In the genomic region with DNA sequence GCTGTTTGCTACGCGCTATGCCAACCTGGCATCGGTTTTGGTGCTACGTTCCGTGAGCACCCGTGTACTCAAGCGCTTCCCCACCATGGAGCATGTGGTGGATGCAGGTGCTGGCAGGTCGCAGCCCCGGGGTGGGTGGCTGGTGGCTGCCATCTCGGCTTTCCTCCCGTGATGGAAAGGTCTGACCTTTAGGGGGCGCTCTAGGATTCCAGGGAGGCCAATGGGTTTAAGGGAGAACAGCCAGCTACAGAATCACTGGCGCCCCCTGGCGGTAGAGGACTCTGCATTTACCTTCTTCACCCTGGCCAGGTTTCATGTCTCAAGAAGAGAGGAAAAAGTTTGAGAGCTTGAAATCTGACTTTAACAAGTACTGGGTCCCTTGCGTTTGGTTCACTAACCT, we compare ENCODE assay signal across 9 mouse cellular contexts. TPM values are rescaled to one million over a fixed set of nuclear protein-coding genes. Genes with fewer than 3 reads are reported as not detected.
DNase-seq lines count a peak whose midpoint lies in the region; ATAC-seq and TF ChIP-seq lines count a peak whose summit lies in the region.
"Had no signal": no experiment of that assay in that cellular context is flagged by ENCODE, and none has a peak within 500 bp of the region (broad histone marks: within the 10 kb centered on the region; RNA-seq: fewer than 3 reads in every experiment).

No protein-coding gene starts in this region.

- TF ChIP-seq CTCF in G1E (IDR thresholded peaks at IDR 0.05; ENCODE audit: low read depth, low read length): peak; percentile 84
- peak; percentile 98 for TF ChIP-seq CTCF in lung, postnatal 0 days (IDR thresholded peaks at IDR 0.05)

- H3K9ac ChIP-seq in lung, postnatal 0 days (replicated peaks; ENCODE audit: low read depth): no peak overlapping the region
- H3K9ac ChIP-seq: limb, embryonic 13.5 days had no signal

- 27% methylated on average over 15 of the region's 15 CpGs for WGBS in lung, postnatal 0 days

- no peak for TF ChIP-seq EP300 in lung, postnatal 0 days (IDR thresholded peaks at IDR 0.05)

- H3K4me1 ChIP-seq in G1E (ENCODE audit: insufficient read depth, low read depth, low read length): peaks cover 19% of the 10 kb centered on the region
- H3K4me1 ChIP-seq in lung, postnatal 0 days (ENCODE audit: insufficient read depth, low read depth, low read length): no peaks in the 10 kb centered on the region
- H3K4me1 ChIP-seq: limb, embryonic 13.5 days had no signal

- H3K27me3 ChIP-seq in G1E (ENCODE audit: insufficient read depth, low read length): peaks cover 30% of the 10 kb centered on the region
- no peaks in the 10 kb centered on the region for H3K27me3 ChIP-seq in lung, postnatal 0 days (replicated peaks; ENCODE audit: insufficient read depth, low read length)
- H3K27me3 ChIP-seq: limb, embryonic 13.5 days had no signal

- H3K4me3 ChIP-seq in G1E (ENCODE audit: low read depth, low read length): no peak overlapping the region
- H3K4me3 ChIP-seq in lung, postnatal 0 days (ENCODE audit: low read depth, low read length): no peak overlapping the region
- H3K4me3 ChIP-seq: limb, embryonic 13.5 days had no signal

- ATAC-seq in G1E (ENCODE audit: extremely low read depth, insufficient number of reproducible peaks, low FRiP score, poor library complexity, severe bottlenecking): no peak
- peak; percentile 71 for ATAC-seq in lung, postnatal 0 days

- H3K36me3 ChIP-seq in G1E (replicated peaks): peaks cover 35% of the 10 kb centered on the region
- peaks cover 8% of the 10 kb centered on the region; the same call in 1 of the 2 replicates for H3K36me3 ChIP-seq in lung, postnatal 0 days (ENCODE audit: insufficient read depth, low read length)

- H3K9me3 ChIP-seq in G1E (replicated peaks): no peaks in the 10 kb centered on the region
- H3K9me3 ChIP-seq in lung, postnatal 0 days (ENCODE audit: low read length): no peaks in the 10 kb centered on the region
- H3K9me3 ChIP-seq: limb, embryonic 13.5 days had no signal

- no peak overlapping the region for H3K4me2 ChIP-seq in lung, postnatal 0 days (replicated peaks; ENCODE audit: low read depth, low read length)
- H3K4me2 ChIP-seq: limb, embryonic 13.5 days had no signal

- DNase-seq in B cell, adult 2 months: peak; percentile 98
- DNase-seq in G1E (ENCODE audit: low spot score): peak; percentile 58
- DNase-seq in cerebellum, adult 11-12 months: peak; percentile 81
- peak; percentile 90 for DNase-seq in gastrocnemius, adult 18-20 months (ENCODE audit: low spot score)
- peak; percentile 91 to 95 for DNase-seq in kidney, postnatal 25 days
- peak; percentile 92 for DNase-seq in lung, postnatal 0 days (ENCODE audit: low spot score)
- peak; percentile 82 for DNase-seq in right cerebral cortex, postnatal 4 days
- no peak for DNase-seq in yolk sac, embryonic 10.5 days (ENCODE audit: low spot score)

- no peak overlapping the region for H3K27ac ChIP-seq in lung, postnatal 0 days (ENCODE audit: low read length)
- H3K27ac ChIP-seq: limb, embryonic 13.5 days had no signal

RNA-seq across cellular contexts. Expression of a gene that starts 9.9 kb away (rescaled TPM):
- total RNA-seq in G1E (2014; fragmentation: Nextera tagmentation) (2,089 and 2,273 TPM in 2 replicates), G1E (2017) (1,736 TPM in 2 replicates)
- polyA plus RNA-seq in G1E (2012): 2,887 and 5,494 TPM in 2 replicates
- total RNA-seq in gastrocnemius, adult 18-20 months (2021): 100 to 1,000 TPM; 498 to 543 TPM
- 633 and 681 TPM in 2 replicates for polyA plus RNA-seq in lung, postnatal 0 days (2015; fragmentation: Nextera tagmentation; extraction: Ambion mirVana)

RNA-seq across cellular contexts. Expression of a gene that starts 12.4 kb away (rescaled TPM):
- total RNA-seq in G1E (2014; fragmentation: Nextera tagmentation) (1.4 and 1.9 TPM in 2 replicates), G1E (2017) (5.2 and 6.4 TPM in 2 replicates)
- 4.4 and 6.0 TPM in 2 replicates for polyA plus RNA-seq in G1E (2012)
- 1 to 10 TPM in 1 of 2 experiments, under 1 TPM in 1; 0.25 to 1.7 TPM for total RNA-seq in gastrocnemius, adult 18-20 months (2021)
- polyA plus RNA-seq in lung, postnatal 0 days (2015; fragmentation: Nextera tagmentation; extraction: Ambion mirVana): 4.0 and 5.0 TPM in 2 replicates

RNA-seq across cellular contexts. Expression of a gene that starts 19.6 kb away (rescaled TPM):
- total RNA-seq in G1E (2014; fragmentation: Nextera tagmentation) (1.7 TPM in 1 of 2 replicates, not detected in the other), G1E (2017) (1.8 TPM in 2 replicates)
- polyA plus RNA-seq in G1E (2012): 2.4 and 3.3 TPM in 2 replicates
- total RNA-seq in gastrocnemius, adult 18-20 months (2021): not detected
- polyA plus RNA-seq in lung, postnatal 0 days (2015; fragmentation: Nextera tagmentation; extraction: Ambion mirVana): 26.1 and 27.2 TPM in 2 replicates
- polyA plus RNA-seq: limb, embryonic 13.5 days had no signal

RNA-seq across cellular contexts. Expression of a gene that starts 20.7 kb away (rescaled TPM):
- total RNA-seq in G1E (2014; fragmentation: Nextera tagmentation) (34.6 and 46.3 TPM in 2 replicates), G1E (2017) (12.3 and 12.8 TPM in 2 replicates)
- polyA plus RNA-seq in G1E (2012): 20.0 and 33.5 TPM in 2 replicates
- total RNA-seq in gastrocnemius, adult 18-20 months (2021): 1 to 10 TPM; 1.5 to 2.3 TPM
- 3.8 and 4.3 TPM in 2 replicates for polyA plus RNA-seq in lung, postnatal 0 days (2015; fragmentation: Nextera tagmentation; extraction: Ambion mirVana)

RNA-seq across cellular contexts. Expression of a gene that starts 36.3 kb away (rescaled TPM):
- 50.6 and 62.8 TPM in 2 replicates for total RNA-seq in G1E (2014; fragmentation: Nextera tagmentation)
- 50.6 and 52.0 TPM in 2 replicates for total RNA-seq in G1E (2017)
- 7.1 and 8.6 TPM in 2 replicates for polyA plus RNA-seq in G1E (2012)
- total RNA-seq in gastrocnemius, adult 18-20 months (2021): not detected
- polyA plus RNA-seq in lung, postnatal 0 days (2015; fragmentation: Nextera tagmentation; extraction: Ambion mirVana): 2.0 and 3.0 TPM in 2 replicates
